Mouse (Mus musculus) thymus, postnatal 10 days (tissue): ENCODE measurements around the gene Srpk1.

Experiments used
- DNase-seq, 2 experiments: peaks; one replicate each; pipeline ENCODE4 v3.0.0; 2021; ENCODE audit warnings: low spot score in 2 of 2

Gene Srpk1

DNA sequence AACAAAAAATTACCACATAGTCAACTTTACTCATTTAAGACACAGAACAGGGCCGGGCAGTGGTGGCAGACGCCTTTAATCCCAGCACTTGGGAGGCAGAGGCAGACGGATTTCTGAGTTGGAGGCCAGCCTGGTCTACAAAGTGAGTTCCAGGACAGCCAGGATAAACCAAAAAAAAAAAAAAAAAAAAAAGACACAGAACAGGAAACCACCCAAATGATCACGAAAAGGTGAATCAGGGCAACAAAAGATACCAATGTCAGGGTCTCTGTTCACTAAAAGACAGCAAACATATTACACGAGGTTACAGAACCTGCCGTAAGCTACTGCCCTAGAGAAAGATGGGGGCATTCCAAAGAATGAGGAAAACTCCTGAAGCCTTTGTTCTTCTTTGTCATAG, 9.4 kb downstream of the Srpk1 start:
- DNase-seq = no peak

DNA sequence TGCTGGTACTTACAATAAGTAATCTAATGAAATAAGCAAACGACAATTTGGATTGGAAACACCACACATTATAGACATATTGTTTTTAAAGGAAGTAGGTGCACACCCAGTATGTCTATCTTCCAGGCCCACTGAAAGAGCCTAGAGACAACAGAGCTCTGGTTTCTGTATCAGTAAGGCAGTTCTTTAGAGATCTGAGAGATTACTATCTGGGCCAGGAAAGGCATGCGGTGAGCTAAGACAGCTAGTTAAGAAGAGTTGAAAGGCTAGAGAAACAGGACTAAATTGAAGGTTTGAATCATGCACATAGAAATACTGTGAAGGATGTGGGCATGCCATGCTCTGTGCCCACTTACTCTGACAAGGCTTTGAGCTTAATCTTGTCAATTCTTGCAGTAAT, 9.9 kb downstream of the Srpk1 start:
- DNase-seq = peak; percentile 23 to 30

DNA sequence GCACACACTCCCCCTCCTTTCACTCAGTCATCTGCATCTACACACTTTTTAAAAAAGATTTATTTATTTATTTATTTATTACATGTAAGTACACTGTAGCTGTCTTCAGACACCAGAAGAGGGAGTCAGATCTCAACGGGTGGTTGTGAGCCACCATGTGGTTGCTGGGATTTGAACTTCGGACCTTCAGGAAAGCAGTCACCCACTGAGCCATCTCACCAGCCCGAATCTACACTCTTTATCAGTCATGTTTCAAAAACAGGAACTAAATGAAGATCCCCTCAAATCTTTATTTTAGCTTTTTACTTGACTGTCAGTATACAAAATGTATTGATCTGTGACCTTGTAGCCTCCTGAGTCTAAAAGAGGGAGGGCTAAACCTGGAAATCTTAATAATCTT, 13.0 kb downstream of the Srpk1 start:
- DNase-seq = no peak

DNA sequence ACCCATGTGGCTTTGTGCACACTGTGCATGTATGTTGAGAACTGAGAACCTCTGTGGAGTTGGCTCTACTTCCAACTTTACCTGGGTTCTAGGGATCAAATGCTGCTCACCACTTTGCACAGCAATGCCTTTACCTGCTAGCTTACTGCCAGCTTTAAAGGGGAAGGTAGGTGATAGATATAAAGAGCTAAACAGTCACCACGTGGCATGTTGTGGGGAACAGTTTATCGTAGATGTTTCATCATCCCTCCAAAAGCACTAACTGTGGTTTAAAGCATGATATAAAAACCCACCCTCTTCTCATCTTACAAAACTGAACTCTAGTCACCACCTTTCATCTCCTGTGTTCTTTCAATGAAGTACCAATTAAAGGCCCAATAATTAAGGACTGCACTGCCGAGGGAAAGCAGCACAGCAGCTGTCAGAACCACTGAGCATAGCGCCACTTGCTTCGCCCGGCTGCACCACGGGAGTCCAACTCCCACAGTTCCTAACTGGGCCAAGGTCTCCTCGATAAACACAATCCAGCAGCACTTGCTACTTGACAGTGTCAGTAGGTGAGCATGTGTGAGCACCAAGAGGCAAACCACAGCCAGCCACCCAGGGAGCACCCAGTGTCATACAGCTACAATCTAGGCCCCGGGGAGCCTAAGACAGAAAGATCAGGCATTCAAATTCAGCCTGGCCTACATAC, 20.8 kb downstream of the Srpk1 start:
- no peak for DNase-seq

DNA sequence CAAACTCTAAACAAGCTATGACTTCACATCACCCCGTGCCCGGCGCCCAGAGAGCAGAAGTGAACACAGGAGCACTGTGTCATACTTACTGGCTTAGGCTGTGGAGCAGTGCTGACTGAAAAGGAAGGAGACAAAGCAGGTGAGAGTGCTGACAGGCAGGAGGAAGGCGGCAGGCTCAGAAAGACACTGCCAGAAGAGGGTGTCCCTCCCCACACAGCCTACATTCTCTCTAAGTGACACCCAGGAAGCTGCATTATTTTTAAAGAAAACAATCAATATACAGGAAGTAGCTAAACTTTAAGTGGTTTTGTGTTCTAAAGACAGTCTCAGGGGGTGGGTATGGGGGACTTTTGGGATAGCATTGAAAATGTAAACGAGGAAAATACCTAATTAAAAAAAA, 21.7 kb downstream of the Srpk1 start:
- no peak for DNase-seq

DNA sequence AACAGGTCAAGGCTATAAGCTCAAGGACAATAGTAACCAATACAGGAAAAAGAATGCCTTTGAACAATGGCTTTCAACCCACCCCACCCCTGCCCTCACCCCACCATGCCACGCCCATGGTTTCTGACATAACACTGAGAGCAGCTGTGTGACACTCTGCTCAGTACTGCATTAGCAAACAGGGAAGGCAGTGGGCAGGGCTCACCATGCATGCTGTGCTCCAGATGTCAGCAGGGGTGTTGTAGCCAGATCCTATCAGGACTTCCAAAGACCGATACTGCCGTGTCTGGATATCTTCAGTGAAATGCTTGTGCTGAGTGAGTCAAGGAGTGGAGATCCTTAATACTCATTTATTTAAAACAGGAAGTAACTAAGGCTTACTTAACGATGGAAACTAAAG, 28.5 kb downstream of the Srpk1 start:
- no peak for DNase-seq

DNA sequence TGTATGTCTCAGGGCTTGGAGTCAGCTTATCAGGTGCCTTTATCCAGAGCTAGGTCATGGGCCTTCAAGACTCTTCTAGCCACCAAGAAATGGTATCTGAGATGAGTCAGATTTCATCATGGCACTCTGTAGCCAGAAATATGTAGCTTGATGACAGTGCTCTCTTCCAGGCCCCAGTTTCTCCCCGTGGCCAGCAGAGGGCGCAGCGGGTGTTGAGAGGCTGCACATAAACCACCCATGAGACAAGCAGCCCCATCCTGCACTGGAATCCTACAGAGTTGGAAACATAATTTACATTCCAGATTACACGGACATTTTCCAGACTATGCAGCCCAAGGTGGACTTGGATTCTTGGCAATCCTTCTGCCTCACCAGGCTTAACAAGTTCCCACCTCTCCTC, 29.5 kb downstream of the Srpk1 start:
- DNase-seq = peak; percentile 43 to 85

DNA sequence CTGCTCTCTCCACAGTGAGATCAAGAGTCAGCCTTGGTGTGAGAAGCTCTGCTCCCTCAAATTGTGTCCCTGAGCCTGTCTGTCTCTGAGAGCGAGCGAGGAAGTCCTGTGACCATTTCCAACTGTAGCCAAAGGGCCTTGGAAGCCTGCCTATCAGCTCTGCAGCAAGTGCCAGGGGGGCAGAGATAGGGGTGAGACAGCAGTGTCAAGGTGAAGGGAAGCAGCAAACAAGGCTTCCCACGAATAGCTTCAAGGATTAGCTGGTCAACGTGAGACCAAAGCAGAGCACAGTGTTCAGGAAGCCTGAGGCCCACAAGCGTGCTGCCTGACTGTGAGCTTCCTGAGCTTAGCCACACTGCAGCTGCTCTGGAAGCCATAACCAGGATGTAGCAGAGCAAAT, 31.0 kb downstream of the Srpk1 start:
- no peak for DNase-seq

DNA sequence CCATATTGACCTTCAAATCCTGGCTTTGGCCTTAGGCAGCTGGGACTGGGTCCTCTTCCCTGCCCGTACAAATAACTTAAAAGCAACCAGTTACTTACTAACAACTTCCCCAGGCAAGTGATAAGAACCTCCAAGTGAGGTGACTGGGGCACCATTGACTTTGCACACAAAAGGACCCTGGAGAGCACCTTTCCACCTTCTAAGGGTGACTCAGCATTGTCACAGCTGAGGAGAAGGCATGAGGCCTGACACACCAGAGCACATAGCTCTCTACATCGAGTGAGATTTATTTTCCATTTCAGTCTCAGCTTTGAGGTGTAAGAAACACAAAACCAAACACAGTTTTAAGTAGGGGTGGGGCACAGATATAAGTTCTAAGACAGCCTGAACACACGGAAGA, 31.9 kb downstream of the Srpk1 start:
- DNase-seq = no peak

DNA sequence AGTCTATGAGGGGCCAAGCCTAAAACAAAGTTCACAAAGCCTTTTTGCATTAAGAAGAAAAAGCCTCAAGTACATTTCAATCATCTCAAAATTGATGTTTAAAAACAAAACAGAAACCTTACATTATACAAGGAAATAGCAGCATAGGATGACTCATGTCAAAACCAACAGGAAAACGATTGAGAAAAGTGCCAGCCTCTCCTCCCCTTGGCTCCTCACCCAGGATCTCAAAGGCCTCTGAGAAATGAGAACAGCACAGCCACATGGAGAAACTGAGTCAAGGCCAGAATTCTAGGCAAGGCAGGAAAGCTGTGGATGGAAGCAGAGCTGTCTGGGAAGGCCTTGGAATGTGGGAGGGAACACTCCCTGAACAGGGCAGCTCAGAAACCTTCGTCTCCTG, 33.9 kb downstream of the Srpk1 start:
- no peak for DNase-seq

DNA sequence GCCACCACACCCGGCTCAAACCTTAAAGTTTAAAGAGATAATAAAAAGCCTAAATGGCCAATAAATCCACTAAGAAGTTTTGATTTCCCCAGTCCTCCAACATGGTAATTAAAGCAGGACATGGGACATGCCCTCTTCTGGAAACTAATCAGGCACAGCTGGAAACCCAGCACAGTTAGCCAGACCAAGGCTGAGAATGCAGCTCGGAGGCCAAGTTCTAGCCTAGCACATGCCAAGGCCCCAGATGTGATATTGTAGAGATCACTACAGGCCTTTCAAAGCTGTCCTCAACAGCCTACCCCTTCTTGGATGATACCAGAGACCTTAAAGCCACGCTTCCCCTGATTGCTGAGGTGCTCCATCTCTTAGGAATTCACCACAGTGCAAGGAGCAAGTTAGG, 36.0 kb downstream of the Srpk1 start:
- no peak for DNase-seq

DNA sequence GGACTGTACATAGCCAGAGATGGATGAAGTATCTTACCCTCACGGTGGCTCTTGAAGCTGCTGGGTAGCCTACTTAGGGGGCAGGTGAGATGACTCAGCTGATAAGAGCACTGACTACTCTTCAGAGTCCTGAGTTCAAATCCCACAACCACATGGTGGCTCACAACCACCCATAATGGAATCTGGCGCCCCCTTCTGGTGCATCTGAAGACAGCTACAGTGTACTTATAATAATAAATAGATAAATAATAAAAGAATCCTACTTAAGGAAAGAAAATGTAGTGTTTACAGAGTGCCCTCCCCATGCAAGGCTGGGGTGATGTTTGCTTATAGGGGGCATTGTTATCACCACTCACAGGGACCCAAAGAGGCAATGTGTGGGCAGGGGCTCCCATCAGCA, 41.5 kb downstream of the Srpk1 start:
- no peak for DNase-seq

DNA sequence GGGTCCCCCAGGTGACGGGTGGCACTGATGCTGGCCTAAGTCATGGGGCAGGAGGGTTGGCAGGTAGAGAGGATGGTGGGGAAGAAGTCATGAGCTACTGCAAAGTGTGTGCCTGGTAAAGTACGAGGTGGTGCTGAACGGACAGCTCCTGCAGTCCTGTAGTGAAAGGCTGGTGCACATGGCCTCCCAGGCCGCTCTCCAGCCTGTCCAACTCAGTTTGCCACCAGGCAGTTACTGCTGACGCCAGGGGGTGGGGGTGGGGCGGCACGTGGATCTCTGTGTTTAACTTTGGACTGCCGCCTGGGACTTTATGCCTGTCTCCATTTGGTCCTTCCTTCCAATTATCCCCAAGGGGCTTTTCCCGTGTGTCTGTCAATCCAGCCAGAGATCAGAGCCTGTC, 42.1 kb downstream of the Srpk1 start:
- peak in 1 of 2 experiments; percentile 40 for DNase-seq

DNA sequence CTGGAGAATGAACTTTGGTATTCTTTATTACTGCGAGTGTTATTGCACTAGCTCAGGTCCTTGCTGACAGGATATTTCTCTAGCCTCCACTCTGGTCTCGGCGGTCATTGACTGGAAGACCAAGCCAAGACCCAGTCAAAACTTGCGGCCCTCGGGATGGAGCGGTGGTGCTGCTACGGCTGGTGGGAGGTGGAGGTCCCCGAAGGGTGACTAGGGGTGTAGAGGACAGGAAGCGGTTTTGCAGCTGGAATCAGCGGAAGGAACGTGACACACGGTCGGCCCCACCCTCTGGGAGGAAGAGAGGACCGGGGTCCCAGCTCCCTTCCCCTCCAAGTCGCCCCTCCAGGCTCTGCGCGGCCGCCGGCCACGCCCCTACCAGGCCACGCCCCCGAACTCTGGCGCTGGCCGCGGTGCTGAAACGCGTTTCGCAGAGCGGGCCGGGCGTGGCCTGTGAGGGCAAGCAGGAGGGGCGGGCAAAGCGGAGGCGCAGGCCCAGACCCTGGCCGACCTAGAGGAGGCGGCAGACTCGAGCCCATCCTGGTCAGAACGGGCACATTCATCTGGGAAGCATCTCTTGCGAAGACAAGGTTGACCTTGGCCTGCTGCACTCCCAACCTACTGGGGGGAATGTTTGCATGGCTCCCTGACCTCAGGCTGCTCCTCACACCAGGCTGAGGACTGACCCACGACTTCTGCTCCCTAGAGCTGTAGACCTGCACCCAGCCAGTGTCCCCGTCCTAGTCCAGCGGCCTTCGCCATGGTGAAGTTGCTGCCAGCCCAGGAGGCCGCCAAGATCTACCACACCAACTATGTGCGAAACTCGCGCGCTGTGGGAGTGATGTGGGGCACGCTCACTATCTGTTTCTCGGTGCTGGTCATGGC, 47.0 kb downstream of the Srpk1 start, which contains the start of gene Lhfpl5:
TSS of gene Lhfpl5 (plus strand) at position 398 of the 882 bp plus-strand sequence.
- DNase-seq = peak; percentile 29 to 71

DNA sequence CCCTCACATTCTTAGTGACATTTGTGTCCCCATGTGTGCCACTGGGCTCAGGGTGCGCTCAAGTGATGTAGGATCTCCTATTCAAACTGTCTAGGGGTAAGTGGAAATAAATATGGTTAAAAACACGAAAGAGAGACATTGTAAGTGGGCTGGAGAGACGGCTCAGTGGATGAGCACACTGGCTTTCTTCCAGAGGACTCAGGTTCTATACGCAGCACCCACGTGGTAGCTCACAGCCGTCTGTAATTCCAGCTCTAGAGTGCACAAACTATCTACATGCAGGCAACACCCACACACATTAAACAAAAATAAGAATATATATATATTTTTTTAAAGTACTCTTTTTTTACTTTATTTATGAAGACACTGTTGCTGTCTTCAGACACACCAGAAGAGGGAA, 49.6 kb downstream of the Srpk1 start:
- DNase-seq = no peak

DNA sequence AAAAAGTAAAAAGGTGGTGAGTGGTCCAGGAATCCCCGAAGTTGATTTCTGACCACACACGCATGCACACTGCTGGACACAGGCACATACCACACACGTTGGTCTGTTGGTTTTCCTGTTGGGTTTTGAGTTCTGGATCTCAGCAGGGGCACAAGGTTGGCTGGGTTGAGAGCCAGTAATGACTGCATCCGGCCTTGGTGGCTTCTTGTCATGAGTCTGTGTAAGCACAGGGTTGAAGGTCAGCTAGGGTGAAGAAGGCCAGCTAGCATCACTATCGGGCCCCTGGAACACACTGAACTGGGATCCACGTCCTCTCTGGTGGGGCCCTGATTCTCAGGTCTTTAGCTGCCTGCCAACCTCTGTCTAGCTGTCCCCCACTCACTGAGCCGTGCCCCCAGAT, 50.0 kb downstream of the Srpk1 start:
- DNase-seq = no peak

DNA sequence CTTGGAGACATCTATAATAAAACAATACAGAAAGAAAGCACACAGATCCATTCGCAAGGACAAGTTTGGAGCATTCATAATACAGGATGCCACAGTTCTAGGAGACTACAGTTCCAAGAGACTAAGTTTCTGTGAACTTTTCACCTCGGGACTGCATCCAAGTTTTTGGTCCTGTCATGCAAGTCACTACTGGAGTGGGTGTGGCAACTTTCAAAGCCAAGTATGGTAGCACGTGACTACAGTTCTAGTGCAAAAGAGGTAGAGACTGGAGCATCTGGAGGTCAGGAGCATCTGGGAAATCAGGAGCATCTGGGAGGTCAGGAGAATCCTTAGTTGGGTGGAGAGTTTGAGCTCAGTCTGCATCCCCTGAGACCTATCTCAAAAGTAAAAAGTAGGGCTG, 50.6 kb downstream of the Srpk1 start:
- no peak for DNase-seq

DNA sequence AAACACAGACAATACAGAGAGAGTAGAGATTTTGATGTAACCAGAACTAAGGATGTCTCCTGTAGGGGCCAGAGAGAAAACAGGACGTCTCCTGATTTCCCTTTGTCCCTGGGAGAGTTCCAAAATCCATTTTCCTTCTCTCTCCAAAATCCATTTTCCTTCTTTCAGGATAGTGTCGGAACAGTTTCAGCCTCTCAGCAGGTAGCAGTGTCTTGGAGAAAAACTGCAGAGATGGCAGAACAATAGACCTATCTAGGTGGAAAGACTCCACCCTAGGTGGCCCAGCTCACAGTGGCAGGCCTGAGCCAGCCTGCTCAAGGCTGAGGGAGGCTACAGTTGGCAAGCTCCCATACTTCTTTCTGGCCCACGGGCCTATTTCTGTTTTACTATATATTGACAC, 55.0 kb downstream of the Srpk1 start:
- no peak for DNase-seq

DNA sequence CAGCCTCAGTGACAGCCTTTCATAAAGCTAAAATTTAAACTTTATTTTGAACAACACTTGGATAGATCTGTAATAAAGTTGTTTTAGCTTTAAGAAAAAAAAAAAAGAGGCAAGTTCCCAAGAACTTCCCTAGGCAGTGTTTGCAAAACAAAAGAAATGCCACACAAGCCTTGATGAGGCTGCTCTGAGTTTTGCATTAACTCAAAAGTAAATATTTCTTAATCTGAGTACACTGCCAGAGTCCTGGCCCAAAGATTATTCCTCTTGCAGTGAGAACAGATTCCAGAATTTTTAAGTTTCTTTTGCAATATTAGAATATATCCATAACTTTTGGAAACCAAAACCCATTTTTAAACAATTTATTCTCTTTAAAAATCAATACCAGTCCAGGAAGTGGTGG, 57.3 kb downstream of the Srpk1 start:
- DNase-seq = no peak

DNA sequence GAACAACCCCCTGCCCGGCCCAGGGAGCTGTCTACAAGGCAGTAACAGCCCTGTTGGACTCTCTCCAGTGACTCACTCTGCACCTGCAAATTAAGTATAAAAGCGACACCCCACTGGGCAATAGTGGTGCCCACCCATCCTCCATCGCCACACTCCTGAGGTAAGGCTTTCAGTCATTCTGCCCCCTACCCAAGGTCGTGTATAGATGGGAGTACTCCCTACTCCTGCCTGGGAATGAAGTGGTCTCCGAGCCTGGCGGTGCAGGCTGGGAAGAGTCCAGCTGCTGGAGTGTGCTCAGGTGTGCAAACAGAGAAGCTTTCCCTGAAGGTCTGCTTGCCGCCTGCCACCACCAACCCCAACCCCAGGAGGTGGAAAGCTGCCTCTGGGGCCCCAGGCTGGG, 60.9 kb downstream of the Srpk1 start:
- no peak for DNase-seq

DNA sequence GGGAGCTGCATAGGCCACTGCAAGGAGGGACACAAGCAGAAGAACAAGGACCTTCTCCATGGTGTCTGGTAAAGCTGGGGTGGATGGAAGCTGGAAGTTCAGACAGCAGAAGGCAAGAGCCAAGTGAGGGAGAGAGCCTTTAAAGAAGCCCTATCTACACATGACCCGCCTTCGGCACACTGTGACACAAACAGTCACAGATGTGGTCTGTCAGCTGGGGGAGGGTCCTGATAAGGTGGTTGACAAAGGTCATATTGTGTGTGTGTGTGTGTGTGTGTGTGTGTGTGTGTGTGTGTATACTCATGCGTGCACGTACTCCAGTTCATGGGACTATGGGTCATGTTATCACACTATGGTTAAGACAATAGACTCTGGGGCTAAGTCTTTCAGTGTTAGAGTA, 61.9 kb downstream of the Srpk1 start, which contains the start of gene Clps:
TSS of gene Clps (minus strand) at position 169 of the 400 bp plus-strand sequence.
- no peak for DNase-seq

DNA sequence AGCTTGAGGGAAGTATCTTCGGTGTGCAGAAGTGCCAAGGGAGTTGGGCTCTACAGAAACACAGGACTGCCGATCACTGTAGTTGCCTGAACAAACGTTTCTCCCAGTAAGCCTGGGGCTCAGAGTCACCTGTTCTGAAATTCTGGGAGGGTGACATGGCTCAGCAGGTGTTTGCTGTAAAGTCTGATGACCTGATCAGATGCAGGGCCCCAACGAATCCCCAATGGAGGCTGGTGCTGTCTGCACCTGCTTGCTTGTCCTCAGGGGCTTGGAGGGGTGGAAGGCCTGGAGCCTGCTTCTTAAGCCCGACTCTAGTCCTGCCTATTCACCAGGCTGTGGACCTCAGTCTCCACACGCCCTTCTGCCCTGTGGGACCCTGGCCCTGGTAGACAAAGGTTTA, 64.7 kb downstream of the Srpk1 start:
- DNase-seq = no peak
